ENCODE assay signal across 7 mouse cellular contexts in genomic region chr8:126920845-126921244, GRCm38 (mm10). TPM values are rescaled to one million over a fixed set of nuclear protein-coding genes. Genes with fewer than 3 reads are reported as not detected.
DNase-seq lines count a peak whose midpoint lies in the region; ATAC-seq and TF ChIP-seq lines count a peak whose summit lies in the region.

No protein-coding gene starts in this region.

- H3K4me1 ChIP-seq in cortical plate, adult 2 months (ENCODE audit: control insufficient read depth, insufficient read depth, low read length): peaks cover 1% of the 10 kb centered on the region
- H3K4me1 ChIP-seq in megakaryocyte, embryonic 14.5 days: peaks cover 54% of the 10 kb centered on the region

- TF ChIP-seq CTCF in cortical plate, adult 2 months (IDR thresholded peaks at IDR 0.05; ENCODE audit: extremely low read depth, insufficient read depth, low read length): peak; percentile 96

- H3K4me3 ChIP-seq in cortical plate, adult 2 months (ENCODE audit: insufficient read depth, low read length): no peak overlapping the region
- peak overlapping the region; percentile 77 for H3K4me3 ChIP-seq in megakaryocyte, embryonic 14.5 days (replicated peaks)

- no peak for TF ChIP-seq POLR2A in cortical plate, adult 2 months (IDR thresholded peaks at IDR 0.05; ENCODE audit: extremely low read depth, insufficient read depth, low read length)

- ATAC-seq in inflammation-experienced regulatory T-cells, adult 6 months: peak; percentile 98

- H3K36me3 ChIP-seq in megakaryocyte, embryonic 14.5 days (replicated peaks; ENCODE audit: low read length): peaks cover 39% of the 10 kb centered on the region

- DNase-seq in adipocyte (ENCODE audit: low spot score): peak; percentile 84
- peak; percentile 73 for DNase-seq in gastrocnemius, postnatal 14 days
- DNase-seq in left cerebral cortex, adult 8-10 months (ENCODE audit: low spot score in 2 of 2): peak; percentile 55 to 64
- DNase-seq in right cerebral cortex, postnatal 36 days (ENCODE audit: low spot score in 2 of 2): peak; percentile 62 to 70

- no peaks in the 10 kb centered on the region for H3K27me3 ChIP-seq in megakaryocyte, embryonic 14.5 days (replicated peaks)

- H3K27ac ChIP-seq in cortical plate, adult 2 months (ENCODE audit: insufficient read depth, low read length): no peak overlapping the region

- H3K9me3 ChIP-seq in megakaryocyte, embryonic 14.5 days: no peaks in the 10 kb centered on the region

- intact Hi-C loops in gastrocnemius, postnatal 14 days (cut with DNase I; ENCODE audit: low total_unique reads): loop anchor here (5.0 to 10.0 kb wide), 2 partner anchors 176 to 424 kb away; no protein-coding TSS in a partner anchor

RNA-seq across cellular contexts. Expression of gene Tomm20, which starts 24.8 kb away (rescaled TPM):
- polyA plus RNA-seq in cortical plate, adult 2 months (2012; rRNA removed): 113 and 125 TPM in 2 replicates
- 100 to 1,000 TPM in 1 of 2 experiments, 10 to 100 TPM in 1; 89.7 to 106 TPM for total RNA-seq in gastrocnemius, postnatal 14 days (2021)
- polyA plus RNA-seq in inflammation-experienced regulatory T-cells, adult 6 months (2017; shearing (Covaris generic)): 10 to 100 TPM; 36.5 to 96.0 (median 72.6) TPM
- 100 to 1,000 TPM; 212 to 221 (median 217) TPM for total RNA-seq in left cerebral cortex, adult 8-10 months (2022)
- 997 and 1,071 TPM in 2 replicates for polyA plus RNA-seq in megakaryocyte, embryonic 14.5 days (2012; ENCODE audit: insufficient read depth, low replicate concordance)

RNA-seq across cellular contexts. Expression of gene Rbm34, which starts 50.0 kb away (rescaled TPM):
- polyA plus RNA-seq in cortical plate, adult 2 months (2012; rRNA removed): 9.3 and 10.5 TPM in 2 replicates
- 1 to 10 TPM; 4.6 to 5.6 TPM for total RNA-seq in gastrocnemius, postnatal 14 days (2021)
- polyA plus RNA-seq in inflammation-experienced regulatory T-cells, adult 6 months (2017; shearing (Covaris generic)): 10 to 100 TPM; 16.8 to 19.7 (median 17.4) TPM
- total RNA-seq in left cerebral cortex, adult 8-10 months (2022): 10 to 100 TPM; 13.2 to 16.4 (median 15.4) TPM
- 4.8 and 6.9 TPM in 2 replicates for polyA plus RNA-seq in megakaryocyte, embryonic 14.5 days (2012; ENCODE audit: insufficient read depth, low replicate concordance)
